Mouse (Mus musculus) heart, adult 8-10 months (tissue): ENCODE data around the gene Cfap77. TPM values are rescaled to one million over a fixed set of nuclear protein-coding genes. Genes with fewer than 3 reads are reported as not detected.

Experiments used
- DNase-seq: peaks from one replicate; pipeline ENCODE4 v3.0.0; 2022; ENCODE audit warnings: low spot score
- total RNA-seq, 4 experiments: library from RNA; stranded (reverse); gene quantifications; 2 replicates each; pipeline ENCODE4 v1.2.4; 2022

The Cfap77 gene
- total RNA-seq, 4 experiments from 2014 or later, result not detected

GRCm38 (mm10) chr2:28907691-28908388 is 147.0 kb downstream of the Cfap77 start:
- DNase-seq, result no peak

- DNase-seq, result no peak
Measured at GRCm38 (mm10) chr2:28905561-28905960, 149.3 kb downstream of the Cfap77 start.

- DNase-seq, result no peak
Measured at GRCm38 (mm10) chr2:28904786-28905185, 150.1 kb downstream of the Cfap77 start.

GRCm38 (mm10) chr2:28903871-28904270 is 151.0 kb downstream of the Cfap77 start:
- no peak for DNase-seq

- no peak for DNase-seq
Measured at GRCm38 (mm10) chr2:28902291-28902690, 152.6 kb downstream of the Cfap77 start.

- DNase-seq, result no peak
Measured at GRCm38 (mm10) chr2:28897340-28897899, 157.4 kb downstream of the Cfap77 start.

- no peak for DNase-seq
Measured at GRCm38 (mm10) chr2:28895876-28896275, 159.0 kb downstream of the Cfap77 start.

- DNase-seq, result no peak
Measured at GRCm38 (mm10) chr2:28893526-28893925, 161.3 kb downstream of the Cfap77 start.

GRCm38 (mm10) chr2:28892796-28893195 is 162.1 kb downstream of the Cfap77 start:
- no peak for DNase-seq

GRCm38 (mm10) chr2:28884914-28885313 is 170.0 kb downstream of the Cfap77 start:
- DNase-seq, result no peak

- DNase-seq, result peak; percentile 3
Measured at GRCm38 (mm10) chr2:28882826-28883485, 171.9 kb downstream of the Cfap77 start.

- DNase-seq, result no peak
Measured at GRCm38 (mm10) chr2:28882047-28882446, 172.8 kb downstream of the Cfap77 start.

- no peak for DNase-seq
Measured at GRCm38 (mm10) chr2:28881275-28881674, 173.6 kb downstream of the Cfap77 start.

Other genes starting within 250 kb of the Cfap77 start
- 10 to 100 TPM; 13.5 to 19.8 (median 17.3) TPM for gene Gtf3c4, start 214.7 kb downstream of the Cfap77 start, total RNA-seq
- 1 to 10 TPM; 3.3 to 4.9 (median 3.8) TPM for gene Ddx31, start 214.7 kb downstream of the Cfap77 start, total RNA-seq
- not detected for gene Barhl1, start 138.4 kb downstream of the Cfap77 start, total RNA-seq
- gene Ttf1, start 5.2 kb upstream of the Cfap77 start, total RNA-seq, result 1 to 10 TPM; 5.2 to 6.3 (median 6.1) TPM
- gene Setx, start 69.1 kb upstream of the Cfap77 start, total RNA-seq, result 10 to 100 TPM; 29.3 to 36.3 (median 33.8) TPM
- 10 to 100 TPM in 3 of 4 experiments, 1 to 10 TPM in 1; 8.3 to 16.7 (median 13.7) TPM for gene Ntng2, start 197.9 kb upstream of the Cfap77 start, total RNA-seq